Mouse (Mus musculus) intestine, embryonic 16.5 days (tissue): ENCODE measurements around the gene Vcl. TPM values are rescaled to one million over a fixed set of nuclear protein-coding genes. Genes with fewer than 3 reads are reported as not detected.

Source experiments
- ATAC-seq: fragments of 200-750 bp; cut with Nextera tagmentation; 2 replicates; pipeline ENCODE4 v1.8.0; 2017; ENCODE audit warnings: moderate TSS enrichment, moderate library complexity
- H3K27ac ChIP-seq: fragments of 300-500 bp; sonication (generic); 2 replicates; pipeline ENCODE4 v1.5.1; 2014; ENCODE audit warnings: mild to moderate bottlenecking, low read length
- H3K27me3 ChIP-seq: fragments of 300-500 bp; sonication (generic); replicated peaks from 2 replicates; pipeline ENCODE4 v1.6.1; 2014; ENCODE audit warnings: low read length, control low read depth, mixed read lengths; ENCODE audit not compliant: control insufficient read depth, insufficient read depth
- H3K36me3 ChIP-seq: fragments of 300-500 bp; sonication (generic); 2 replicates; pipeline ENCODE4 v1.6.1; 2014; ENCODE audit warnings: low read length, control low read depth; ENCODE audit not compliant: control insufficient read depth, insufficient read depth
- H3K4me1 ChIP-seq: fragments of 300-500 bp; sonication (generic); 2 replicates; pipeline ENCODE4 v1.6.1; 2014; ENCODE audit warnings: low read length, control low read depth, mixed read lengths; ENCODE audit not compliant: control insufficient read depth, insufficient read depth
- H3K4me2 ChIP-seq: fragments of 300-500 bp; sonication (generic); 2 replicates; pipeline ENCODE4 v1.6.1; 2014; ENCODE audit warnings: low read depth, low read length, control low read depth
- H3K4me3 ChIP-seq: fragments of 300-500 bp; sonication (generic); 2 replicates; pipeline ENCODE4 v1.5.1; 2014; ENCODE audit warnings: mild to moderate bottlenecking, low read length
- H3K9ac ChIP-seq: fragments of 300-500 bp; sonication (generic); 2 replicates; pipeline ENCODE4 v1.6.1; 2014; ENCODE audit warnings: low read depth, low read length
- H3K9me3 ChIP-seq: fragments of 300-500 bp; sonication (generic); 2 replicates; pipeline ENCODE4 v1.6.1; 2016; ENCODE audit warnings: low read length, control low read depth; ENCODE audit not compliant: control insufficient read depth
- WGBS: fragments of 180-500 bp; shearing (Covaris S2); extraction: QIAGEN DNeasy Blood & Tissue Kit; methylation state at CpG from one replicate; pipeline ENCODE4 v1.1.7; 2014; 5-methylcytosine and 5-hydroxymethylcytosine counted together
- polyA plus RNA-seq: library from polyadenylated mRNA; unstranded; fragments of >200 nt; fragmentation: Nextera tagmentation; extraction: Ambion mirVana; gene quantifications from 2 replicates; pipeline ENCODE4 v1.2.1, GENCODE M21; 2015

The Vcl gene
- polyA plus RNA-seq, 1 experiment from 2014 or later: 51.5 TPM

GRCm38 (mm10) chr14:21029025-21029659 is 99.9 kb downstream of the Vcl start:
- Histone ChIP-seq H3K9me3 (no peaks in the 10 kb centered on the region), H3K4me3 (no peak overlapping the region), H3K27ac (no peak overlapping the region), H3K27me3 (no peaks in the 10 kb centered on the region), H3K9ac (no peak overlapping the region), H3K4me2 (no peak overlapping the region), H3K36me3 (peaks cover 8% of the 10 kb centered on the region; the same call in 1 of the 2 replicates), H3K4me1 (no peaks in the 10 kb centered on the region)
- no peak for ATAC-seq
- WGBS: 88% methylated on average over 11 of the region's 11 CpGs

- H3K36me3 ChIP-seq: peaks cover 8% of the 10 kb centered on the region; the same call in 1 of the 2 replicates
- H3K4me1 ChIP-seq: no peaks in the 10 kb centered on the region
- no peak overlapping the region for H3K4me3 ChIP-seq
- no peak overlapping the region for H3K4me2 ChIP-seq
- peak; percentile 80 for ATAC-seq
- H3K9me3 ChIP-seq: no peaks in the 10 kb centered on the region
- no peaks in the 10 kb centered on the region for H3K27me3 ChIP-seq
- WGBS: 54% methylated on average over 6 of the region's 6 CpGs
- peak overlapping the region; percentile 57 for H3K27ac ChIP-seq
- H3K9ac ChIP-seq: no peak overlapping the region
Measured at GRCm38 (mm10) chr14:21031783-21032511, 102.7 kb downstream of the Vcl start.

DNA sequence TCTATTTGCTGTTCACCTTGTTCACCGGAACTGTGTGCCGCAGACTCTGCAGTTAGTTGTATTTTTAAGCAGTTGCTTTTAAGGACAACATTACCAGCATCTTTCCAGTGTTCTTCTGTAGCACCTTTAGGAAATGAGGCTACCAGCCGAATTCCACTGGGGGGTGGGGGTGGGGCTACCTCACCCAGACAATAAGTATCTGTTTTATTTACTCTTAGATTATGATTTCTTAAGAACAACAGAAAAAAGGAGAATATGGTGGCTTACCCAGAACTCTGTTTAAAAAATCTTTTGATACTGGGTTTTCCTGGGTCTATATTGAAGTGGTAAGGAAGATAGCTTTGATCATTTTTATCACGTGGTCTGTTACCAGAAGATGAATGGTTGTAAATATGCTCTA is 105.1 kb downstream of the Vcl start:
- H3K9me3 ChIP-seq: no peaks in the 10 kb centered on the region
- no peaks in the 10 kb centered on the region for H3K4me1 ChIP-seq
- peaks cover 10% of the 10 kb centered on the region; the same call in 1 of the 2 replicates for H3K36me3 ChIP-seq
- no peak overlapping the region for H3K4me3 ChIP-seq
- no peak overlapping the region for H3K9ac ChIP-seq
- no peaks in the 10 kb centered on the region for H3K27me3 ChIP-seq
- no peak for ATAC-seq
- no peak overlapping the region for H3K27ac ChIP-seq
- 83% methylated on average over 4 of the region's 4 CpGs for WGBS
- no peak overlapping the region for H3K4me2 ChIP-seq

DNA sequence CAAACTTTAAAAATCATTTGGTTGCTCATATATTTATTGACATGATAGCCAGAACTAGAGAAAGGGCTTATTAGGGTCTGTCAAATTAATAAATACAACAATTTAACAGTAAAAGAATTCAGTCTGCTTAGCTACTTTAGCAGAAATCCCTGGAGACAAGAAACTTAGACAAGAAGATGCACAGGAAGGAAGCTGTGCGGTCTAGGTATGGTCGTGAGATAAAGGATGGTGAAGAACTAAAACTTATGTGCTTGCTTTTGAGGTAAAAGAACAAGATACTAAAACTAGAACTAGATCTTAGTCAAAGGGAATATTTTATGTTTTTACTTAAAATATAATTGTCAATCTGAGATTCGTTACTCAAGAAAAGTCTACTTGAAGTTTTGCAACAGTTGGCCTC is 105.6 kb downstream of the Vcl start:
- Histone ChIP-seq H3K27me3 (no peaks in the 10 kb centered on the region), H3K9ac (no peak overlapping the region), H3K27ac (no peak overlapping the region), H3K4me2 (no peak overlapping the region), H3K36me3 (peaks cover 8% of the 10 kb centered on the region; the same call in 1 of the 2 replicates), H3K9me3 (no peaks in the 10 kb centered on the region), H3K4me1 (no peaks in the 10 kb centered on the region), H3K4me3 (no peak overlapping the region)
- no peak for ATAC-seq
- 89% methylated on average over 3 of the region's 3 CpGs for WGBS

DNA sequence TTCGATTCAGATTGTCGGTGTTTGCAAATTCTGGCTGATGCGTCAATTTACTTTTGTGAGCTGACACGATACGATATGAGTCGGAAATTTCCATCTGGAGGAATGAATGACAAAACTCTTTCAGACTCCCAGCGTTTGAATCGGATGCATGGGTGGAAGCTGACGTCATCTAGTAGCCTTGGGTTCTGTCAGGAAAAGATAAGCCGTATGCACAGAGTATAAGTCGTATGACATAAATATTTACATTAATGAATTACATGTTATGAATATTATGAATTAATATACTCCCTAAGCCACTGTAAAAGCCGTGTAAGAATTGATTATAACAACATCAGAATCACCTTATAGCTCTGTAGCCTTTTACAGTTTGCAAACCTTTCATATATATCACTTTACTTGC is 109.9 kb downstream of the Vcl start:
- peaks cover 2% of the 10 kb centered on the region; the same call in 1 of the 2 replicates for H3K36me3 ChIP-seq
- 67% methylated on average over 12 of the region's 12 CpGs for WGBS
- no peaks in the 10 kb centered on the region for H3K9me3 ChIP-seq
- no peaks in the 10 kb centered on the region for H3K4me1 ChIP-seq
- no peak for ATAC-seq
- no peak overlapping the region for H3K27ac ChIP-seq
- no peak overlapping the region for H3K9ac ChIP-seq
- no peaks in the 10 kb centered on the region for H3K27me3 ChIP-seq
- H3K4me2 ChIP-seq: no peak overlapping the region
- H3K4me3 ChIP-seq: no peak overlapping the region

DNA sequence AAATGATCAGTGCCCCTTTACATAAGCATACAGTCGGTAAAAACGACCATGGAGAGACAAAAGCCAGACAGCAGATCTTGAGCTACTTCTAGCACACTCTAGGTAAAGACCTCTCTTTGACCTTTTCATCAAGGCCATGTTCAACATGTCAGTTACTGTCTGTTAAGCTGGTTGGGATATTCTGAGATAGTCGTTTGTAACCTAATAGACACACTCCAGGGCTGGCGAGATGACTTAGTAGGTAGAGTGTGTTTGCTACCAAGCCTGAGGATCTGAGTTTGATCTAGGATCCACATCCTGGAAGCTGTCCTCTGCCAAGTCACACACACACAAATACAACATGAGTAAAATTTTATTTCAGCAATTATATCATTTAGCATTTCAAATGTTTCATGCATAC is 110.4 kb downstream of the Vcl start:
- H3K4me3 ChIP-seq: no peak overlapping the region
- H3K9ac ChIP-seq: no peak overlapping the region
- 63% methylated on average over 4 of the region's 4 CpGs for WGBS
- ATAC-seq: no peak
- no peaks in the 10 kb centered on the region for H3K9me3 ChIP-seq
- H3K4me1 ChIP-seq: no peaks in the 10 kb centered on the region
- no peak overlapping the region for H3K27ac ChIP-seq
- no peaks in the 10 kb centered on the region for H3K27me3 ChIP-seq
- H3K36me3 ChIP-seq: peaks cover 2% of the 10 kb centered on the region; the same call in 1 of the 2 replicates
- no peak overlapping the region for H3K4me2 ChIP-seq

- no peak overlapping the region for H3K4me3 ChIP-seq
- 83% methylated on average over 2 of the region's 2 CpGs for WGBS
- H3K9me3 ChIP-seq: 0 out of 2 replicates have a peak, but pooled peaks cover 2% of the 10 kb centered on the region
- no peaks in the 10 kb centered on the region for H3K27me3 ChIP-seq
- no peak overlapping the region for H3K4me2 ChIP-seq
- H3K27ac ChIP-seq: no peak overlapping the region
- ATAC-seq: no peak
- H3K9ac ChIP-seq: no peak overlapping the region
- no peaks in the 10 kb centered on the region for H3K4me1 ChIP-seq
- no peaks in the 10 kb centered on the region for H3K36me3 ChIP-seq
Measured at GRCm38 (mm10) chr14:21047840-21048239, 118.6 kb downstream of the Vcl start.

- no peak for ATAC-seq
- H3K4me2 ChIP-seq: no peak overlapping the region
Measured at GRCm38 (mm10) chr14:21048879-21049278, 119.7 kb downstream of the Vcl start.

DNA sequence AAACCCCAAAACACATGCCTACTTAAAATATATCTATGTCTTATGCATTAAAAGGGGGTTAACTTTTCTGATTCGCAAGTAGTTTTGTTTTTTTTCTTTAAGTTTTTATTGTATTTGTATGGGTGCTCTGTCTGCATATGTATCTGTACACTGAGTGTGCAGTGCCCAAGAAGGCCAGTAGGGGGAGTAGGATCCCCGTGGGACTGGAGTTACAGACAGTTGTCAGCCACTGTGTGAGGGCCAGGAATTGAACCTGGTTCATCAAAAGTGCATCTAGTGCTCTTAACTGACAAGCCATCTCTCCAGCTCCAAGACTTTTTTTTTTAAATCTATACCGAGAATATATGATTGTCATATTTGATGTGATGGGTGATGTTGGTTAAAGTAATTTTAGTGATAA is 121.5 kb downstream of the Vcl start:
- H3K4me1 ChIP-seq: peaks cover 5% of the 10 kb centered on the region; the same call in 1 of the 2 replicates
- no peaks in the 10 kb centered on the region for H3K36me3 ChIP-seq
- 0 out of 2 replicates have a peak, but pooled peaks cover 2% of the 10 kb centered on the region for H3K9me3 ChIP-seq
- no peaks in the 10 kb centered on the region for H3K27me3 ChIP-seq
- H3K4me3 ChIP-seq: no peak overlapping the region
- WGBS: 73% methylated on average over 3 of the region's 3 CpGs
- no peak for ATAC-seq
- peak overlapping the region; percentile 89; the same call in 1 of the 2 replicates for H3K4me2 ChIP-seq
- no peak overlapping the region for H3K9ac ChIP-seq
- H3K27ac ChIP-seq: no peak overlapping the region

More at GRCm38 (mm10) chr14:21048879-21049278, 119.7 kb downstream of the Vcl start:
- Histone ChIP-seq H3K36me3 (no peaks in the 10 kb centered on the region), H3K4me1 (no peaks in the 10 kb centered on the region), H3K27me3 (no peaks in the 10 kb centered on the region), H3K4me3 (no peak overlapping the region), H3K9me3 (0 out of 2 replicates have a peak, but pooled peaks cover 2% of the 10 kb centered on the region), H3K9ac (no peak overlapping the region), H3K27ac (no peak overlapping the region)
